Mouse (Mus musculus) bone marrow, adult 2 months (tissue): ENCODE data around the gene Oxld1.

Experiments used
- CTCF ChIP-seq: fragments of 200-500 bp; IDR thresholded peaks from 2 replicates; pipeline ENCODE4 v1.5.1; 2011; ENCODE audit warnings: low read length, control low read depth; ENCODE audit not compliant: control insufficient read depth, insufficient read depth
- POLR2A ChIP-seq: fragments of 200-500 bp; IDR thresholded peaks from 2 replicates; pipeline ENCODE4 v1.6.1; 2011; ENCODE audit warnings: low read depth, mild to moderate bottlenecking, control low read depth, low read length, borderline replicate concordance; ENCODE audit not compliant: control insufficient read depth

- TF ChIP-seq POLR2A, result no peak
- TF ChIP-seq CTCF, result no peak
Observed at GRCm38 (mm10) chr11:120498891-120499290, 41.0 kb upstream of the Oxld1 start.
